Mouse (Mus musculus) heart, postnatal 0 days (tissue): Measurements from ENCODE around the gene Lzts2.

ENCODE experiments used
- CTCF ChIP-seq: IDR thresholded peaks from 2 replicates; pipeline ENCODE4 v1.5.1; 2016; ENCODE audit warnings: antibody characterized with exemption, control low read depth, low read depth
- EP300 ChIP-seq: IDR thresholded peaks from 2 replicates; pipeline ENCODE4 v1.6.1; 2016; ENCODE audit warnings: antibody characterized with exemption, low read depth

GRCm38 (mm10) chr19:45065226-45065625, 51.0 kb downstream of the Lzts2 start:
- TF ChIP-seq CTCF (no peak), EP300 (no peak)
